Mouse (Mus musculus) ES-E14 (cell line): ENCODE data around the gene Dennd2c. TPM values are rescaled to one million over a fixed set of nuclear protein-coding genes. Genes with fewer than 3 reads are reported as not detected.

Source experiments
- DNase-seq: peaks from one replicate; pipeline ENCODE4 v3.0.0-alpha.2; 2013; ENCODE audit warnings: low read depth, low spot score
- H3K27ac ChIP-seq: 2 replicates; pipeline ENCODE4 v1.5.1; 2012; ENCODE audit warnings: low read depth, mild to moderate bottlenecking, low read length, moderate library complexity, mixed read lengths; ENCODE audit not compliant: poor library complexity, insufficient read depth, severe bottlenecking
- H3K36me3 ChIP-seq: 2 replicates; pipeline ENCODE4 v1.6.1; 2012; ENCODE audit warnings: mild to moderate bottlenecking, low read length, moderate library complexity, mixed read lengths; ENCODE audit not compliant: control insufficient read depth, poor library complexity, insufficient read depth, severe bottlenecking
- H3K4me1 ChIP-seq, 2 experiments: fragments of 150-350 bp in 1 of 2; sonication (generic) in 1 of 2; 2 replicates each; pipeline ENCODE4 v1.6.1; 2012; ENCODE audit warnings: low read length in 2 of 2, mild to moderate bottlenecking in 1 of 2, mixed read lengths in 1 of 2; ENCODE audit not compliant: control insufficient read depth in 2 of 2, insufficient read depth in 2 of 2, poor library complexity in 1 of 2
- H3K4me3 ChIP-seq, 2 experiments: fragments of 150-350 bp in 1 of 2; sonication (generic) in 1 of 2; 2 replicates each; pipeline ENCODE4 v1.5.1; 2012; ENCODE audit warnings: low read length in 2 of 2, low read depth in 1 of 2, mild to moderate bottlenecking in 1 of 2, mixed read lengths in 1 of 2; ENCODE audit not compliant: insufficient read depth in 1 of 2, poor library complexity in 1 of 2, severe bottlenecking in 1 of 2
- H3K9ac ChIP-seq: 2 replicates; pipeline ENCODE4 v1.6.1; 2012; ENCODE audit warnings: low read depth, mild to moderate bottlenecking, low read length, mixed read lengths; ENCODE audit not compliant: poor library complexity, insufficient read depth, severe bottlenecking
- H3K9me3 ChIP-seq: fragments of 150-350 bp; sonication (generic); 2 replicates; pipeline ENCODE4 v1.6.1; 2012; ENCODE audit warnings: low read depth, mild to moderate bottlenecking, low read length; ENCODE audit not compliant: control insufficient read depth, insufficient read depth
- CHD2 ChIP-seq: IDR thresholded peaks from 2 replicates; pipeline ENCODE4 v1.6.1; 2014; ENCODE audit warnings: mild to moderate bottlenecking, low read depth, low read length, inconsistent platforms
- HCFC1 ChIP-seq: IDR thresholded peaks from 2 replicates; pipeline ENCODE4 v1.6.1; 2012; ENCODE audit warnings: low read length, inconsistent platforms, borderline replicate concordance; ENCODE audit not compliant: insufficient read depth
- MAFK ChIP-seq: IDR thresholded peaks from 2 replicates; pipeline ENCODE4 v1.6.1; 2014; ENCODE audit warnings: mild to moderate bottlenecking, low read depth, low read length, inconsistent platforms; ENCODE audit not compliant: insufficient read depth
- ZC3H11A ChIP-seq: IDR thresholded peaks from 2 replicates; pipeline ENCODE4 v1.6.1; 2012; ENCODE audit warnings: low read depth, mild to moderate bottlenecking, inconsistent platforms, low read length, borderline replicate concordance
- ZNF384 ChIP-seq: IDR thresholded peaks from 2 replicates; pipeline ENCODE4 v1.6.1; 2012; ENCODE audit warnings: low read depth, low read length, inconsistent platforms
- in situ Hi-C, 2 experiments: fragments of 600-800 bp; cut with MboI; formaldehyde crosslinking; loops; one replicate each; pipeline ENCODE4 v1.15.1; 2025; ENCODE audit warnings: low sequenced_read_pairs in 2 of 2, inconsistent platforms in 1 of 2; ENCODE audit not compliant: unreplicated experiment in 2 of 2
- total RNA-seq: library from RNA; depleted of rRNA; stranded (reverse); fragments of 300-350 nt; gene quantifications from 2 replicates; pipeline ENCODE4 v1.2.3, GENCODE M21; 2012

Dennd2c gene
- total RNA-seq, 1 experiment = 29.9 TPM

DNA sequence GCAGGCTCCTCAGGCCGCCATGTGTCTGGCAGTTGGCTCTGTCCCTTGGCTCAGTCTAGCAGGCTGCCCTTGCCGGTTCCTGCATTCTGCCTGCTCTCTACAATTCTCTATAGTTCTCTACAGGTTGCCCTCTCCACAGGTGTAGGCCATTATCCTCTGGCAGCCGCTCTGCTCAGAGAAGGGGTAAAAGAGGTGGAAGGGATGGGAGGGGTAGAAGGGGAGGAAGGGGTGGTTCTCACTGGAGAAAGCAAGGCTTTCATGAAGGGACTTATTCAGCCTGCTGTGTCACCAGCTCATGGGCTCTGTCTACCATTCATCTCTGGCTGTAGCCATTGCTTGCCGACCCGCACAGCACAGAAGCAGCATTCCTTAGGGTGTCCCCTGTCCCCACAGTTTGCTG, 86.0 kb downstream of the Dennd2c start:
- H3K9ac ChIP-seq = peak overlapping the region; percentile 2; the same call in 1 of the 2 replicates
- in situ Hi-C loops = loop anchor here in 1 of 2 experiments (10.0 kb wide), 1 partner anchor 196 kb away; no protein-coding TSS in a partner anchor

DNA sequence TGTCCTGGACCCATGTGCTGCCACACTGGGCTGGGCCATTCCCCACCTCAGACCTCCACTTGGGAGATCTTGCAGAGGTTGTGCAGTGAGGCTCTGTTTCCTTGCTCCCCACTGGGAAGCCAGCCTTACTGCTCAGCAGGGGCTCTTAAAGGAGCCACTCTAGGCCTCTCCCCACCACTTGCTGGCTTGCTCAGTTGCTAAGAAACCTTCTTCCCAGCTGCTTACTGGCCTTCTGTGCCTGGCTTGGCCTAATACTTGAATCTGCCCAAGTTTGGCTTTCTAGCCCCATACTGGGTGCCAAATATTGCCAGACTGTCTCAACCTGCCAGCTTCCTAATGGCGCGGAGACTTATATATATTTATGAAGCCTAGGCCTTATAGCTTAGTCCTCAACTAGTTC, 86.5 kb downstream of the Dennd2c start:
- DNase-seq = no peak
- Histone ChIP-seq H3K36me3 (no peaks in the 10 kb centered on the region), H3K9me3 (no peaks in the 10 kb centered on the region), H3K9ac (peak overlapping the region; percentile 2; the same call in 1 of the 2 replicates), H3K4me3 (peak overlapping the region in 1 of 2 experiments; percentile 23; a peak in 1 of 4 replicates), H3K4me1 (peaks cover 0 to 6% of the 10 kb centered on the region in 2 experiments; a peak in 1 of 4 replicates), H3K27ac (peak overlapping the region; percentile 85)
- TF ChIP-seq CHD2 (no peak), HCFC1 (no peak), ZC3H11A (no peak), MAFK (no peak)
- in situ Hi-C loops = loop anchor here in 1 of 2 experiments (10.0 kb wide), 1 partner anchor 196 kb away; no protein-coding TSS in a partner anchor

More for the DNA sequence above, 86.0 kb downstream of the Dennd2c start:
- H3K4me1 ChIP-seq = peaks cover 0 to 6% of the 10 kb centered on the region in 2 experiments; a peak in 1 of 4 replicates
- no peak for DNase-seq
- TF ChIP-seq MAFK = no peak
- no peak for TF ChIP-seq ZC3H11A
- TF ChIP-seq CHD2 = no peak
- no peaks in the 10 kb centered on the region for H3K9me3 ChIP-seq
- no peaks in the 10 kb centered on the region for H3K36me3 ChIP-seq
- H3K4me3 ChIP-seq = peak overlapping the region; percentile 5 to 23; a peak in 2 of 4 replicates
- peak overlapping the region; percentile 85 for H3K27ac ChIP-seq

DNA sequence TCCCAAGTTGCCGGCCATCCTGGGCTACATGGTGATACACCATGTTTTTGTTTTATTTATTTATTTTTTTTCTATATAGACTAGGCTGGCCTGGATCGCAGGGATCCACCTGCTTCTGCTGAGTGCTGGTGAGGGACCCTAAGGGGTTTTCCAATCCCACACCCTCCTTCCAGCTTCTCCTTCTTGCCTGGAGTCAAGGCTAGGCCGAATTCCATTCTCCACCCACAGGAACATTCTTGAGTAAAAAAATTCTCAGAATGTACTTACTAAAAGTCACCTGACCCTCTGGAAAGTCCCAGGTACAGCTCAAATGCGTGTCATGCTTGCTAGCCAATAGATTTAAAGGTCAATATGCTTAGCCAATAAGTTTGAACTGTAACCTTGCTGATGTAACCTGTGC, 89.8 kb downstream of the Dennd2c start:
- H3K4me3 ChIP-seq = no peak overlapping the region
- H3K9ac ChIP-seq = no peak overlapping the region
- DNase-seq = no peak
- in situ Hi-C loops = no loop called here
- peaks cover 0 to 6% of the 10 kb centered on the region in 2 experiments; a peak in 1 of 4 replicates for H3K4me1 ChIP-seq
- no peaks in the 10 kb centered on the region for H3K9me3 ChIP-seq
- H3K27ac ChIP-seq = no peak overlapping the region
- H3K36me3 ChIP-seq = no peaks in the 10 kb centered on the region
- TF ChIP-seq CHD2 (no peak), ZNF384 (no peak), MAFK (no peak), HCFC1 (no peak), ZC3H11A (no peak)

DNA sequence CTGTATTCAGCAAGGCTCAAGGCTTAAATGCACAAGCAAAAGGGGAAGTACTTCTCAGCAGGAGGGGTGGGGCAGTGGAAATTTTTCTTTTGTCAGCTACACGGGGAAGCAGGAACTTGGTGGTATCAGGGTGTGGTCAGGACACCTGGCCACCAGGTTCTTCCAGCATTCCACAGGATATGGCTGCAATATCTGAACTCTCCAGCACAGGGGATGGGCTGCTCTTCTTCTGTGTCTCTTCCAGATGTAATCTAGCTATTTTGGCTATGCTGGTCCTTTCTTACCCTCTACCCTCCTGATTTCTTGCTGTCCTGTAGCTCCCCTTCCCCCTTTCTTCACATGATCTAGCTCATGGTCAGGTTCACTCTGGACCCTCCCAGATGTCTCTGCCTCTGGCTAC, 90.8 kb downstream of the Dennd2c start:
- no peak overlapping the region for H3K4me3 ChIP-seq
- no peaks in the 10 kb centered on the region for H3K36me3 ChIP-seq
- H3K9ac ChIP-seq = no peak overlapping the region
- in situ Hi-C loops = no loop called here
- no peaks in the 10 kb centered on the region for H3K9me3 ChIP-seq
- no peak for DNase-seq
- TF ChIP-seq CHD2 (no peak), MAFK (0 out of 2 replicates have a peak, but pooled peaks have one; percentile 6), ZNF384 (no peak), ZC3H11A (no peak)
- peak overlapping the region; percentile 76 for H3K27ac ChIP-seq
- peaks cover 0 to 6% of the 10 kb centered on the region in 2 experiments; a peak in 1 of 4 replicates for H3K4me1 ChIP-seq

DNA sequence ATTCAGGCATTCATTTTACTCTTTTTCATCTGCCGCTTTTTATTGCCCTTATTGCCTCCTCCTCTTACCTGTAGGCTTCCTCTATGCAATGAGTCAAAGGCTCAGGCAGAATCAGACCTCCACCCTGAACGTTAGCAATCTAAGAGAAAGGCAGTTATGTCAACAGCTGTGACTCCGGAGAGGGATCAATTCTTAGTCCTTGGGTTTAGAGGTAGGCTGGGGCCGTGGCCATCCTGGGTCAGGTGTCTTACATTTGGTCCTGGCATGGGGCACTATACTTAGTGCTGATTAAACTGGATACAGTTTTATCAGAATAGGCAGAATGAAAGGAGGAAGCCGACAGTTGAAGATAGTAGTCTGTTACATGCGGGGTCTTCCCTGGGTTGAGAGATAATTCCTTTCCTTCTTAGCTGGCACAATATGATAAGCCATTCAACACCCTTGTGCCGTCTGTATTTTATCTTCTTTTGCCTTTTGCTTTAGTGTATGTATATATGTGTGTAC, 94.0 kb downstream of the Dennd2c start:
- H3K27ac ChIP-seq = no peak overlapping the region
- H3K9me3 ChIP-seq = no peaks in the 10 kb centered on the region
- in situ Hi-C loops = no loop called here
- H3K36me3 ChIP-seq = no peaks in the 10 kb centered on the region
- H3K4me3 ChIP-seq = no peak overlapping the region
- DNase-seq = no peak
- H3K4me1 ChIP-seq = peaks cover 3 to 6% of the 10 kb centered on the region in 2 experiments; a peak in 1 of 4 replicates
- no peak overlapping the region for H3K9ac ChIP-seq
- no peak for TF ChIP-seq HCFC1
